Mouse (Mus musculus) spleen, adult 2 months (tissue): ENCODE results near the gene Ctxn1. TPM values are rescaled to one million over a fixed set of nuclear protein-coding genes. Genes with fewer than 3 reads are reported as not detected.

Experiments
- DNase-seq, 2 experiments: peaks; one replicate each; pipeline versions ENCODE4 v3.0.0 to v3.0.0-alpha.2; 2012 to 2021; ENCODE audit warnings: low spot score in 2 of 2, low read depth in 1 of 2
- H3K27ac ChIP-seq: fragments of 200-500 bp; 2 replicates; pipeline ENCODE4 v1.5.1; 2012; ENCODE audit warnings: low read length, inconsistent platforms; ENCODE audit not compliant: insufficient read depth
- H3K27me3 ChIP-seq: fragments of 200-500 bp; 2 replicates; pipeline ENCODE4 v1.6.1; 2012; ENCODE audit warnings: mild to moderate bottlenecking, moderate library complexity, low read length, inconsistent platforms; ENCODE audit not compliant: control insufficient read depth, insufficient read depth
- H3K36me3 ChIP-seq: fragments of 200-500 bp; 2 replicates; pipeline ENCODE4 v1.6.1; 2012; ENCODE audit warnings: mild to moderate bottlenecking, low read length, inconsistent platforms; ENCODE audit not compliant: control insufficient read depth, insufficient read depth
- H3K4me1 ChIP-seq: fragments of 200-500 bp; 2 replicates; pipeline ENCODE4 v1.6.1; 2011; ENCODE audit warnings: inconsistent platforms; ENCODE audit not compliant: control insufficient read depth, insufficient read depth, insufficient read length
- H3K4me3 ChIP-seq: fragments of 200-500 bp; 2 replicates; pipeline ENCODE4 v1.5.1; 2011; ENCODE audit warnings: mild to moderate bottlenecking, inconsistent platforms; ENCODE audit not compliant: insufficient read depth, insufficient read length; ENCODE audit errors: extremely low read depth
- CTCF ChIP-seq: fragments of 200-500 bp; IDR thresholded peaks from 2 replicates; pipeline ENCODE4 v1.5.1; 2011; ENCODE audit warnings: mild to moderate bottlenecking, inconsistent platforms; ENCODE audit not compliant: insufficient read depth, insufficient read length, insufficient replicate concordance; ENCODE audit errors: extremely low read depth
- POLR2A ChIP-seq: fragments of 200-500 bp; IDR thresholded peaks from 2 replicates; pipeline ENCODE4 v1.6.1; 2011; ENCODE audit warnings: low read depth, low read length, inconsistent platforms
- WGBS: fragments of 180-500 bp; shearing (Covaris S2); methylation state at CpG from one replicate; pipeline ENCODE4 v1.1.7; 2018; 5-methylcytosine and 5-hydroxymethylcytosine counted together
- polyA plus RNA-seq: library from polyadenylated mRNA; depleted of rRNA; stranded (reverse); fragments of >200 nt; gene quantifications from 2 replicates; pipeline ENCODE4 v1.2.3, GENCODE M21; 2012

Ctxn1 gene
- polyA plus RNA-seq, 1 experiment: 4.1 TPM

DNA sequence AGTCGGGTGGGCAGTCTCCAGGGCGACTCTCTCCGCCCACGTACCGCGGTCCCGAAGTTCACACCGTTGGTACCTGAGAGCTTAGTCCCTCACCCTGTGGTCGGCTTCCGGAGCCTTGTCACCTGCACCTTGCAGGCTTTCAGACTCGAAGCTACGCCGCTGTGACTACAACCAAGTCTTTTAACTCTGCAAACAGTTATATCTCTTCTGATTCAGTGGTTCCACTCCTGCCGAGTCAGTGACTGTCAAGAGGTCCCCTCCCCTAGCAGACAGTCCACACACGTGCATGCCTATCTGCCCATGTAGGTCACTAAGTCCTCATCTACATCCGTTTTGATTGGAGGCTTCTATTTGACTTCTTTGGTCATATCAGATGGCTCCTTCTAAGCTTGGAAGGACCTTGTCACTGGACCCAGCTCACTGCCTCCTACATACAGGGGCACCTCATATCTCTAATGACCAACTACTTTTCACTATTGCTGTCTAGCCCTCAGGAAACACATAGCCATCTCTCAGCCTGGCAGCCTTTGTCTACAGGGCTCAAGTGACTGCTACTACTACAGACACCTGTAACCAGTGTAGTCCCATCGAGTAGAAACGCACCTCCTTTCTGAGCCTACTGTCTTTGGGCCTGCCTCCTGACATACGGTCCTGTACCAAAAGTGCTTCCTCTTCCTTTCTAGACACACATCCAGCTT, 19.7 kb downstream of the Ctxn1 start:
- Histone ChIP-seq H3K36me3 (peaks cover 14% of the 10 kb centered on the region), H3K27ac (peak overlapping the region; percentile 94), H3K27me3 (no peaks in the 10 kb centered on the region), H3K4me3 (peak overlapping the region; percentile 92), H3K4me1 (peaks cover 6% of the 10 kb centered on the region; the same call in 1 of the 2 replicates)
- DNase-seq: no peak
- WGBS: 6% methylated on average over 19 of the region's 19 CpGs
- no peak for TF ChIP-seq CTCF
- no peak for TF ChIP-seq POLR2A

DNA sequence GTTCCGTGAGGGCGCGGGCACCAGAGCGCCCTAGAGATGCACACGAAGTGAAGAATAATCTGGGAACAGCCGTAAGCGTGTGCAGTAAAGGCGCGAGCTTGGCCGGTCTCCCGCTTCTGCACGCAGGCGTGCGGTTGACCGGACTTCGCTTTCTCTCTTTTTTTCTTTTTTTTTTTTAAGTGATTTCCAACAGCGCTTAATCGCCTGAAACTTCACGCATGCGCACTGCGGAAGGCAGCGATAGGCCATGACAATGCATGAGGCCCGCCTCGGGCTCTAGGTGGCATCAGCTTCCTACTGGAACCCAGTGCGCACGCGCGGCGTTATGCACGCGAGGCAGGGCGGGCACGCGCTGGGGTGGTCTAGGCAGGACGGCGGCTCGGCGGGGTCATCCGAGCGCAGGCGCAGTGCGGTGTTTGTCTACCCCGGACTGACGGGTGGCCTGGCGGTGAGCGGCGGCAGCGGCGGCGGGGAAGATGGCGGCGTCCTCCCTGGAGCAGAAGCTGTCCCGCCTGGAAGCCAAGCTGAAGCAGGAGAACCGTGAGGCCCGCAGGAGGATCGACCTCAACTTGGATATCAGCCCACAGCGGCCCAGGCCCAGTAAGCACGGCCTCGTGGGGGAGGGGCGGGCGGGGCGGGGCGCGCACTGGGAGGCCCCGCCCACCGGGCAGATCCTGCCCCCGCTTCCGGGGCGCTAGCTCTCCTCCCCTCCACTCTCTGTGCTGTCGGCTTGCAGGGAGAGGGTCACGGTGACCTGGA, 20.5 kb downstream of the Ctxn1 start, which contains the start of the genes Map2k7 and Gm49320:
Map2k7 (plus strand) TSS at position 307 of the 759 bp plus-strand sequence.
Gm49320 (plus strand) TSS at position 432 of the 759 bp plus-strand sequence.
- DNase-seq: peak; percentile 98 to 99
- no peaks in the 10 kb centered on the region for H3K27me3 ChIP-seq
- TF ChIP-seq CTCF (peak; percentile 38; the same call in 1 of the 2 replicates), POLR2A (peak; percentile 50)
- peak within 1 kb of the TSS; percentile 92 for H3K4me3 ChIP-seq
- under 1% methylated on average over 70 of the region's 71 CpGs for WGBS
- H3K36me3 ChIP-seq: peaks cover 7% of the 10 kb centered on the region
- peak within 1 kb of the TSS; percentile 94 for H3K27ac ChIP-seq
- H3K4me1 ChIP-seq: peaks cover 6% of the 10 kb centered on the region; the same call in 1 of the 2 replicates

DNA sequence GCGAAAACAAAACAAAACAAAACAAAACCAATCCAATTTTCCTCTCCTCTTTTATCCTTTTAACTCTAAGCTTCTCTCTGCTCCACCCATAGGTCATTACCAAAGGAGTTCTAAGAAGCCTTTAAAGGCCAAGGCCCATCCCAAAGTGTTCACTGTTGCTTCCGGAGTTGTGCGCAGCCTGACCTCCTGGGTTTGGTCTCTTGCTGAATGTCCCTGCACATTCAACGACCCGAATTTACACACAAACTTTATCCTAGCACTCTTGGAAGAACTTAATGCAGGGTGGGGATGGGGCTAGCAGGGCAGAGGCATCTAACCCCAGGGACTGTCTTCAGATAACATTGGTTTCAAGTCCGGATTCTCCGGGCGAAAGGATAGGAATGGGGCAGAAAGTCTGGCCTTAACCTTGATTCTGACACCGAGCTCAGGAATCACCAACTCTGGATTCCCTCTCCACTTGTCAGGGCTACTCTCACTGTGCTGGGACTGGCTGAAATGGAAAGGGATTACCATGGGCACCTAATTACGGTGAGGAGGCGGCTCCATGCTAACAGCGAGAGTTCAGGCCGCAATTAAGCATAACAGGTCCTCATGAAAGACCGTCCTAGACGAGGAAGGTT, 21.1 kb downstream of the Ctxn1 start:
- no peak for DNase-seq
- TF ChIP-seq POLR2A: no peak
- no peak for TF ChIP-seq CTCF
- H3K27ac ChIP-seq: peak overlapping the region; percentile 85
- WGBS: 21% methylated on average over 15 of the region's 15 CpGs
- 0 out of 2 replicates have a peak, but pooled peaks cover 2% of the 10 kb centered on the region for H3K36me3 ChIP-seq
- H3K4me1 ChIP-seq: peaks cover 6% of the 10 kb centered on the region; the same call in 1 of the 2 replicates
- H3K4me3 ChIP-seq: peak overlapping the region; percentile 77
- no peaks in the 10 kb centered on the region for H3K27me3 ChIP-seq

DNA sequence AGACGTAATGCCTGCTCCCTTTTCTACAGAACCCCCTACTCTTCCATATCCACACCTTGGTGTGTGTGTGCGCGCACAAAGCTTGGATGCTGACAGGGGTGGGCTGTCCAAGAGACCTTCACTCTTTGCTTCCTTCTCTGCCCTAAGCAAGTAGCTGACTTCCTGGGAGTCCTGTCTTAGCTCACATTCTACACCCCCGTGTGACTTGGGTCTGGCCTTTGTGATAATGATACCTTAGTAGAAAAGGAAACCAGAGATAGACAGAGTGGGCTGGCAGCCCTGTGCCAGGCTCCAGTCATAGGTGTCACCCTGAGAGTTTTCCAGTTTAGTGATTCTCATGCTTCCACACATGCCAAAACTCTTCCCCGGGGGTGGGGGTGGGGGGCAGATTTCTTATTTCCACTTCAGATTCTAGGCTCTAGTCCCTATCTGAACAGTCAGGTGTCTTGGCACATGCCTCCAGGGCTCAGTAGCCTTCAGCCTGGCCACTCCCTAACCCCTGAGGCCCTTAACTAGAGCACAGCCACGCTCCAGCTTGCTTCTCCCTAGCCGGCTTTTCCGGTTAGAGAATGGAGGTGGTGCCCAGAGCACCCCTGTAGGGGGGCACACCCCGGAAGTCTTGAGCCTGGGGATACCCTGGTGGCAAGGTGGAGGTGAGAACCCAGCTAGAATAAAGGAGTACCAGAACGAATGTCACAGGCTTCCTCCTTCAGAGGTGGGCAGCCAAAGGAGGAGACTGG, 28.3 kb downstream of the Ctxn1 start:
- Histone ChIP-seq H3K27me3 (peaks cover 3% of the 10 kb centered on the region; the same call in 1 of the 2 replicates), H3K4me1 (no peaks in the 10 kb centered on the region), H3K36me3 (no peaks in the 10 kb centered on the region), H3K27ac (no peak overlapping the region), H3K4me3 (no peak overlapping the region)
- DNase-seq: no peak
- 72% methylated on average over 10 of the region's 10 CpGs for WGBS
- TF ChIP-seq CTCF: no peak
- no peak for TF ChIP-seq POLR2A

DNA sequence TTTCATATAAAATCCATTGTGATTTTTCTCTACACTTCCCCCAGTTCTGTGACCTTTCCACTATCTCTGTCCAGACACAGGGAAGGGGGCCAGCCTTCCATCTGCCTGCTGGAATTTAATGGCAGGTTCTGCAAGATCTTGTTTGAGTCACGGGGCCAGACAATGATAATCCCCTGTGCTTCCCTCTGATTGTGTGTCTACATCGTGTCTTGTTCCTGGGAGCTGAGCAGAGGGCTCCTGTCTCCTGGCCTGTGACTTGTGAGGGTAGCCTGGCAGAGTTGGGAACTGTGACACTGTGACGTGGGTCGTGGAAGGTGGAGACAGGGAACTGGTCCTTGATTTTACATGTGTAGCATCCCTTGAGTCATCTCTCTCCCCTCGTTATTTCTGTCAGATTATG, 29.3 kb downstream of the Ctxn1 start:
- peaks cover 3% of the 10 kb centered on the region; the same call in 1 of the 2 replicates for H3K27me3 ChIP-seq

DNA sequence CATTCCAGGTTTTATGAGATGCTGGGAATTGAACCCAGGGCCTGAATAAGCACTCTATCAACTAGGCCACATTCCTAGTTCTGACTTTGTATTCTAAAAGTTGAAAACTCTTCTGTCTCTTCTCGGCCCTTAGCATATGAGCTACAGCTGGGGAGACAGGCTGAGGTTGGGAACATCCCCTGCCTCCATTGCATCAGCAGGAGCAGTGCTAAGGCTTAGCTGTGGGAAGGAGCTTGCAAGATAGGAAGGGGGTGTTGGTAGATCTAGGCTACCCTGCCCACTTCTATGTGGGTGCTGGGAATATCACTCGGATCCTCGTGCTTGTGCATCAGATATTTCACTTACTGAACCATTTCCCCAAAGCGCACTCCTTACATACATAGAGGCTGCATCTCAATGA, 31.2 kb downstream of the Ctxn1 start:
- 88% methylated on average over 4 of the region's 4 CpGs for WGBS
- H3K4me3 ChIP-seq: no peak overlapping the region
- H3K27ac ChIP-seq: no peak overlapping the region
- H3K27me3 ChIP-seq: peaks cover 3% of the 10 kb centered on the region; the same call in 1 of the 2 replicates
- H3K36me3 ChIP-seq: no peaks in the 10 kb centered on the region
- TF ChIP-seq CTCF (no peak), POLR2A (no peak)
- DNase-seq: no peak
- H3K4me1 ChIP-seq: no peaks in the 10 kb centered on the region

More for the DNA sequence above, 29.3 kb downstream of the Ctxn1 start:
- Histone ChIP-seq H3K27ac (no peak overlapping the region), H3K36me3 (no peaks in the 10 kb centered on the region), H3K4me1 (no peaks in the 10 kb centered on the region), H3K4me3 (no peak overlapping the region)
- 82% methylated on average over 5 of the region's 5 CpGs for WGBS
- no peak for DNase-seq
- TF ChIP-seq CTCF: no peak
- TF ChIP-seq POLR2A: no peak
